ENCODE assay signal across 11 mouse cellular contexts in the genomic region with DNA sequence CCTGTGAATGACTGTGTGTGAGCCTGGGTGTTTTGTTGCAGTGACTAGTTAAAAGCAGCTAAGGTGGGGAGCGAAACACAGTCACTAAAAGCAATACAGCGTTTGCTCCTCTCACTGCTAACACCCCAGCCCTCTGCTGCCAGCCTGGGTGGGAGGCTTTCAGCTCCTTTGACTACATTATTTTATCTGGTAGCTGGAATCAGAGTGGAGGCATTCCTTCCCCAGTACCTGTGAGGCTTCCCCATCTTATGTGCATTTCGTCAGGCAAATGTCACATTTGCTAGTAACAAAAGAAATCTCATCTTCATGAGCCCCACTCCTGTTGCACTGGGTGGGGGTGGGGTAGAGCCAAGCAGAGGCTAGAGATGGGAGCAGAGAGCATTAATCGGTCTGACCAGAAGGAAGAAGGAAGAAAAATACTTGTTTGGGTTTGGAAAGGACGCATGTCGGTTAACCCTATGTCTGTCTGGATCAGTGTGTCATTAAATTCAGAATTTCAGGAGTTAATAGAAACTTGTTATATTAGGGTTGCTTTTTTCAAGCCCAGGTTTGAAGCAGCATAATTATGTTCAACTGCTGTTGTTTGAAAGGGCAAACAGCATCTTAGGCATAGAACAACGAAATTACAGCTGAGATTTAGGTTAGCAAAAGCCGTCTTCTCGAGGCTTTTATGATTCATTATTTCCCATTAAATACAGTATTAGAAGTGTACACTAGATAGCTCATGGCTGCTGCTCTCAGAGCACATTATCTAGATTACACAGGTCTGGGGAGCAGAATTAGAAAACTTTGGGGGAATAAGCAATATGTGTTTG.
A peak's percentile ranks its signal among the peaks of the same experiment; 100 is the strongest.
DNase-seq lines count a peak whose midpoint lies in the region; ATAC-seq and TF ChIP-seq lines count a peak whose summit lies in the region.
"Had no signal": no experiment of that assay in that cellular context is flagged by ENCODE, and none has a peak within 500 bp of the region (broad histone marks: within the 10 kb centered on the region; RNA-seq: fewer than 3 reads in every experiment).

No protein-coding gene starts in this region.

- no peak for DNase-seq in heart, adult 9 months (ENCODE audit: low spot score in 2 of 2)
- DNase-seq in embryo, embryonic 11 days = peak; percentile 53
- peak; percentile 42 for DNase-seq in hindbrain, postnatal 0 days (ENCODE audit: low spot score)
- no peak for DNase-seq in layer of hippocampus, adult 2 months (ENCODE audit: low spot score in 2 of 2)
- no peak for DNase-seq in lung, postnatal 0 days (ENCODE audit: low spot score)
- no peak for DNase-seq in heart, adult 18-20 months
- DNase-seq: gastrocnemius, postnatal 10 days; kidney, adult 9 months had no signal

- H3K9ac ChIP-seq in heart, embryonic 13.5 days = no peak overlapping the region
- peak overlapping the region; percentile 17; the same call in 1 of the 2 replicates for H3K9ac ChIP-seq in hindbrain, postnatal 0 days (replicated peaks; ENCODE audit: low read length)
- peak overlapping the region; percentile 43; the same call in 1 of the 2 replicates for H3K9ac ChIP-seq in neural tube, embryonic 12.5 days
- H3K9ac ChIP-seq in lung, postnatal 0 days (replicated peaks; ENCODE audit: low read depth) = no peak overlapping the region
- H3K9ac ChIP-seq: limb, embryonic 15.5 days had no signal

- no peak overlapping the region for H3K4me3 ChIP-seq in heart, embryonic 13.5 days
- H3K4me3 ChIP-seq in hindbrain, postnatal 0 days (ENCODE audit: low read length) = no peak overlapping the region
- H3K4me3 ChIP-seq in neural tube, embryonic 12.5 days = no peak overlapping the region
- H3K4me3 ChIP-seq in layer of hippocampus, adult 2 months = no peak overlapping the region
- no peak overlapping the region for H3K4me3 ChIP-seq in lung, postnatal 0 days (ENCODE audit: low read depth, low read length)
- H3K4me3 ChIP-seq: limb, embryonic 15.5 days had no signal

- no peak overlapping the region for H3K27ac ChIP-seq in heart, embryonic 13.5 days (replicated peaks)
- peak overlapping the region; percentile 82 for H3K27ac ChIP-seq in hindbrain, postnatal 0 days
- peak overlapping the region; percentile 83 for H3K27ac ChIP-seq in neural tube, embryonic 12.5 days
- no peak overlapping the region for H3K27ac ChIP-seq in layer of hippocampus, adult 2 months
- H3K27ac ChIP-seq in lung, postnatal 0 days (ENCODE audit: low read length) = no peak overlapping the region
- H3K27ac ChIP-seq: limb, embryonic 15.5 days had no signal

- 43% methylated on average over 9 of the region's 9 CpGs for WGBS in heart, embryonic 13.5 days
- WGBS in hindbrain, postnatal 0 days = 37% methylated on average over 9 of the region's 9 CpGs
- 15% methylated on average over 9 of the region's 9 CpGs for WGBS in neural tube, embryonic 12.5 days
- 65% methylated on average over 9 of the region's 9 CpGs for WGBS in lung, postnatal 0 days

- H3K9me3 ChIP-seq in heart, embryonic 13.5 days = no peaks in the 10 kb centered on the region
- H3K9me3 ChIP-seq in hindbrain, postnatal 0 days (ENCODE audit: low read length) = no peaks in the 10 kb centered on the region
- H3K9me3 ChIP-seq in neural tube, embryonic 12.5 days = no peaks in the 10 kb centered on the region
- H3K9me3 ChIP-seq in lung, postnatal 0 days (ENCODE audit: low read length) = no peaks in the 10 kb centered on the region
- H3K9me3 ChIP-seq: limb, embryonic 15.5 days had no signal

- no peak for ATAC-seq in heart, embryonic 13.5 days (ENCODE audit: extremely low read depth, insufficient number of reproducible peaks, low FRiP score, low TSS enrichment)
- ATAC-seq in hindbrain, postnatal 0 days = no peak
- no peak for ATAC-seq in neural tube, embryonic 12.5 days (ENCODE audit: low FRiP score, low read depth)
- no peak for ATAC-seq in lung, postnatal 0 days

- peaks cover 54% of the 10 kb centered on the region for H3K4me1 ChIP-seq in heart, embryonic 13.5 days
- H3K4me1 ChIP-seq in hindbrain, postnatal 0 days (ENCODE audit: insufficient read depth, low read length) = peaks cover 9% of the 10 kb centered on the region; the same call in 1 of the 2 replicates
- peaks cover 72% of the 10 kb centered on the region for H3K4me1 ChIP-seq in neural tube, embryonic 12.5 days
- peaks cover 5% of the 10 kb centered on the region; the same call in 1 of the 2 replicates for H3K4me1 ChIP-seq in lung, postnatal 0 days (ENCODE audit: insufficient read depth, low read depth, low read length)
- H3K4me1 ChIP-seq: limb, embryonic 15.5 days had no signal

- TF ChIP-seq EP300 in lung, postnatal 0 days (IDR thresholded peaks at IDR 0.05) = no peak

- no peak for TF ChIP-seq CTCF in hindbrain, postnatal 0 days (IDR thresholded peaks at IDR 0.05; ENCODE audit: low read depth)
- TF ChIP-seq CTCF in layer of hippocampus, adult 2 months (conservative IDR thresholded peaks at IDR 0.05) = no peak
- no peak for TF ChIP-seq CTCF in lung, postnatal 0 days (IDR thresholded peaks at IDR 0.05)

- H3K4me2 ChIP-seq in heart, embryonic 13.5 days = peak overlapping the region; percentile 9; the same call in 1 of the 2 replicates
- peak overlapping the region; percentile 27 for H3K4me2 ChIP-seq in hindbrain, postnatal 0 days (ENCODE audit: low read depth, low read length)
- H3K4me2 ChIP-seq in neural tube, embryonic 12.5 days (replicated peaks) = peak overlapping the region; percentile 59
- H3K4me2 ChIP-seq in lung, postnatal 0 days (replicated peaks; ENCODE audit: low read depth, low read length) = no peak overlapping the region
- H3K4me2 ChIP-seq: limb, embryonic 15.5 days had no signal

- no peaks in the 10 kb centered on the region for H3K27me3 ChIP-seq in heart, embryonic 13.5 days (replicated peaks)
- no peaks in the 10 kb centered on the region for H3K27me3 ChIP-seq in hindbrain, postnatal 0 days (ENCODE audit: insufficient read depth, low read length)
- H3K27me3 ChIP-seq in neural tube, embryonic 12.5 days (replicated peaks) = no peaks in the 10 kb centered on the region
- H3K27me3 ChIP-seq in lung, postnatal 0 days (replicated peaks; ENCODE audit: insufficient read depth, low read length) = no peaks in the 10 kb centered on the region

- H3K36me3 ChIP-seq in heart, embryonic 13.5 days = no peaks in the 10 kb centered on the region
- no peaks in the 10 kb centered on the region for H3K36me3 ChIP-seq in hindbrain, postnatal 0 days (ENCODE audit: insufficient read depth, low read length)
- H3K36me3 ChIP-seq in neural tube, embryonic 12.5 days = no peaks in the 10 kb centered on the region
- H3K36me3 ChIP-seq in lung, postnatal 0 days (ENCODE audit: insufficient read depth, low read length) = no peaks in the 10 kb centered on the region
- H3K36me3 ChIP-seq: limb, embryonic 15.5 days had no signal

Comparison
In these comparisons a context has a peak if more than half of its experiments do, and no peak if none do; other contexts are left out.
1. H3K27ac ChIP-seq: peak in hindbrain, postnatal 0 days (single experiment) and neural tube, embryonic 12.5 days (single experiment); none in heart, embryonic 13.5 days (single experiment), layer of hippocampus, adult 2 months (single experiment) and lung, postnatal 0 days (single experiment).
2. H3K9ac ChIP-seq: peak in hindbrain, postnatal 0 days (single experiment) and neural tube, embryonic 12.5 days (single experiment); none in heart, embryonic 13.5 days (single experiment) and lung, postnatal 0 days (single experiment).
3. DNase-seq: peak in embryo, embryonic 11 days (single experiment) and hindbrain, postnatal 0 days (single experiment); none in heart, adult 9 months (0 of 2), layer of hippocampus, adult 2 months (0 of 2), lung, postnatal 0 days (single experiment) and heart, adult 18-20 months (0 of 2).